Mouse (Mus musculus): ENCODE data around the gene Lrrc8a.
A peak's percentile ranks its signal among the peaks of the same experiment; 100 is the strongest.

The Lrrc8a gene

GRCm38 (mm10) chr2:30237199-30237880 is at the start of gene Lrrc8a:
TSS of gene Lrrc8a (plus strand) at chr2:30237715.
- DNase-seq = peak; percentile 100

DNA sequence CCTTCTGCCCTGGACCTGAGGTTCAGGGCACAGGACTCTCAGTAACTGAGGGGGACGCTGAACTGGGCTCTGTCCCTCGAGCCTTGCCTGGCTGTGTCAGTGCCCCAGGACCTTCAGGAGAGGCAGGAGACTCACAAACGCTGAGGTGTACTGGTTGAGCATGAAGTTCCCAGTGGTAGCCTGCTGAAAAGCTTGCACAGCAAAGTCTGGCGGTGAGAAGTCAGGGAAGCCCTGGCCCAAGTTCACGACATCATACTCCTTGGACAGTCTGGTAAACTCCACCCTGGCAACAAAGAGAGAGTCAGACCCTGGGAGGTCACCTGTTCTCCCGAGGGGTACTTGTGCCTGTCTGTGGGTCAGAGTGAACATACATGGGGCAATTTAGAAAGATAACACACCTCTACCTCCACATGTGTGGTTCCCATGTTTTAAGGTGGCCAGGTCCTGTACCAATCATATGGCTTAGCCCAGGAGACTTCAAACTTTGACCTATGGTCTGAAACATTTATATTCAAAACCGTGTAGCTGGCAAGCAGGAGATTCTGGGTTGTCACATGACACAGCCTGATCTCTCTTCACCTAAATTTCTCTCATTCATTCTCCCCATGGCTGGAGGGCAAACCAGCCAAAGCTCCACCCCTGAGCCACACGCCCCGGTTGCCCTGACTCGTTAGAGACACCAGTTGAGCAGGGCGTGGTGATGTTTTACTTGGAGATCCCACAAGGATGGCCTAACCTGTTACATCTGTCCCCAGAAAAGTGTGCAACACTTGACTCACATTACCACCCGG is 45.5 kb upstream of the Lrrc8a start:
- peak; percentile 62 to 75 for DNase-seq

GRCm38 (mm10) chr2:30194656-30195055 is 42.9 kb upstream of the Lrrc8a start:
- no peak for DNase-seq

- DNase-seq = peak; percentile 61 to 62
Measured at GRCm38 (mm10) chr2:30198021-30198420, 39.5 kb upstream of the Lrrc8a start.

DNA sequence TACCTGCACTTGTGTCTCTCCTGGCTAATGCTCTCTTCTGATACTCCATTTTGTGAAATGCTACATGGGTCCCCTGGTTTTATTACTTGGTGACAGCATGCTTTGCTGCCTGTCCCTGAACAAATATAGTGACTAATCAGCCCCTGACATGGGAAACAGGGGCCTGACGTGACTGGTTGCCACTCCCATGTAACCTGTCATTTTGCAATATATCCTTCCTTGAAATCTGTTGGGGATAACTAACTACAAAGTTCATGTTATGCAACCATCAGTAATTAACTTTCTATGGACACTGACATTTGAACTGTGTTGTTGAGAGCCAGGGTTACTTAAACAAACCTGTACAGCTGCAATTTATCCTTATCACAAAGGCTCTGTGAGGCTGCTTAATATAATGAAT is 37.5 kb upstream of the Lrrc8a start:
- DNase-seq = no peak

GRCm38 (mm10) chr2:30200388-30200925 is 37.1 kb upstream of the Lrrc8a start:
- DNase-seq = peak; percentile 25 to 62

DNA sequence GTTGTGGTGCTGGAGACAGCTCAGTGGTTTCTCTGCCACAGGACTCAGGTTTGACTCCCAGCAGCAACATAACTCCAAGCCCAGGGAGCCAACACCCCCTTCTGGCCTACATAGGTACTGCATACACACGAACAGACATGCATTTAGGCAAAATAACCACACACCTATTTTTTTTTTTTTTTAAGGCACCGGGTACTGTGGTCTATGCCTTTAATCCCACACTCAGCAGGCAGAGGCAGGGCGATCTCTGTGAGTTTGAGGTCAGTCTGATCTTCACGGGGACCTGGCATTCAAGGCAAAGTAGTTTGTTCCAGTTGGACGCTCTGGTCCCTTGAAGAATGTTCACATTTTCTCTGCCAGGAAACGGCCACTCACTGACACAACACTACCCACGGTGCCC is 34.1 kb upstream of the Lrrc8a start:
- DNase-seq = peak in 1 of 2 experiments; percentile 62

GRCm38 (mm10) chr2:30205255-30205628 is 32.3 kb upstream of the Lrrc8a start:
- peak; percentile 58 to 63 for DNase-seq

DNA sequence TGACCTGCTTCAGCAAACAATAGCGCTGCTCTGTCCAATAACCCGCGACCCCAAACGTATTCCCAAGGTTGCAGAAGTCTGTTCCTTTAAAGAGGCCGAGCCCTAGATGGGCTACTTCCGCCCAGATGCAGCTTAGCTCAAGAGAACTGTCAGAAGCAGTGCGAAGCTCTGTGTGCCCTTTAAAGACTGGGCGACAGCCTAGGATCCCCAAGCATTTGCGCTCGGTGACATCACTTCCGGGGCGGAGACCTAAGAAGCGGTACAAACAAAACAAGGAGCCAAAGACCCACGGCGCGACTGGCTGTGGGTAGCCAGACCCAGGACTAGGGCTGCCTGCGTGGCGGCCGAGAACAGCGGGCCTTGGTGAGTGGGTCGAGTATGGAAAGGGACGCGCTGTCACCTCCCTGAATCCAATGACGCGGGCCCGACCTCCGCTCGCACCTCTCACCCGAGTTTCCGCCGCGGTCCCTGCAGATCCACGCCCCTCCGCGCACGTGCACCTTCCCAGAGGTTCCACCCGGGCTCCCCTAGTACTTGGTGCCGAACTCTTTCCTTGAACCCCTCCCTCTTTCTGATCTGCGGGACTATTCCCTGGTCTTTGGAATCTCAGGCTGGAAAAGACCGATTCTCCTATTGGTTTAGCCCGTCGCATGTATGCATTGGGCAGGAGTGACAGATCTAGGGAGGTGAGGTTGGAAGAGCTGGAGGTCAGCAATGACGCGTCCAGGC is 31.7 kb upstream of the Lrrc8a start, which contains the start of gene Kyat1:
Gene Kyat1 (minus strand): TSS at position 219 of the 729 bp plus-strand sequence.
- DNase-seq = peak; percentile 97 to 98

- no peak for DNase-seq
Measured at GRCm38 (mm10) chr2:30207401-30207800, 30.1 kb upstream of the Lrrc8a start.

DNA sequence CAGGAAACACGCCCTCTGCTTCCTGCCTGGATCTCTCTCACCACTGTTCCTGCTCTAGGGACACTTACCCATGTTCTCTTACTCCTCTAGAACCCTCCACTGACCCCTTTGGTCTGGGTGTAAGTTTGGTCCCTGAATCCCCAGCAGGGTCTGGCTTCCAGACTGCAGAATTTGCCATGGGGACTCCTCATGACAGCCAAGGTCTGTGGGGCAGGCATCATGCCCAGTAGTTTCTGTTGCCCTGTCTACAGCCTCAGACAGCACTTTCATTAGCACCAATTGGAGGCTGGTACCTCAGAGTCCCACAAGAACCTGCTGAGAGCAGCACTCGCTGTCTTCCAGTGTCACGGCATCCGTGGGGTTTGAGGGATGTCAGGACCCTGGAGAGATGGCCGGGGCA is 29.6 kb upstream of the Lrrc8a start:
- no peak for DNase-seq

DNA sequence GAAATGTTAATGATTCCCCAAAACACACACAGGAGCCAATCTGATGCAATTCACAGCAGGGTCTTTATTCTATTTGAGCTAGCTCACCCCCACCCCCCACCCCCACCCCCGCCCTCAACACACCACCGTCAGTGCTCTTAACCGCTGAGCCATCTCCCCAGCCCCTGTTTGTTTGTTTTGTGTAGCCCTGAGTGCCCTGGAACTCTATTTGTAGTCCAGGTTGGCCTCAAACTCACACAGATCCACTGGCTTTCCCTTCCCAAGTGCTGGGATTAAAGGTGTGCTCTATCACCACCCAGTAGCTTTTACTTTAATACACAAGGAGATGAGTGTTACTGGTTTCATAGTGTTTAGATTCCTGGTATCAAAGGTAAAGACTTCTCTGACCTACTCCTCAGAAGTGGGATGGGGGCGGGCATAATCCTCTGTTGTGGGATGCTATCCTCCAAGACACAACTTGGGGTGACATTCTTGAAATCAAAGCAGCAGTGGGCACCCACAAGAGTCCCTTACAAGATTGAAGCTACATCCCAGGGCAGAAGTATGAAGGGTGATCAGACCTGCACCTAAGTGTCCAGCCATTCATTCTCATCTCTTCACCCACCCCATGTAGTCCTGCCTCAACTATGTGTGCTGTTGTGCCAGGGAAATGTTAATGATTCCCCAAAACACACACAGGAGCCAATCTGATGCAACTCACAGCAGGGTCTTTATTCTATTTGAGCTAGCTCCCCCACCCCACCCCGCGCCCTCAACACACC is 25.9 kb upstream of the Lrrc8a start:
- no peak for DNase-seq

GRCm38 (mm10) chr2:30212169-30212545 is 25.4 kb upstream of the Lrrc8a start:
- DNase-seq = no peak

DNA sequence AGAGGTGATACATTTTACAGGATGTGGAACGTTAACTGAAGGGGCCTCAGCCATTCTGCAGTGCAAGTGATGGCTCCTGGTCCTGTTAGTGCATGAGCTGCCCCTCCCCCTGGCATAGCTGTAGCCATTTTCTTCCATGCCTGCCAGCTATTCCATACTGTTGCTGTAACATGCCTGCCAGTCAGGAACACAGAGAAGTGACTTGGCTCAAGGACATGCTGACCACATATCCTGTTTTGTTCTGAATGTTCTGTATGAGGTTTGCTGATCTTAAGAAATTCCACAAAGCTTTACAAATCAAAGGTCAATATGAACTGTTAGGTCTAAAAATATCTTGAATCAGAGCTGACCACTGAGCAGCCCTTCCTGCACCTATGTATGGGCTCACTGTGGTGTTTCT is 24.6 kb upstream of the Lrrc8a start:
- peak in 1 of 2 experiments; percentile 53 for DNase-seq

DNA sequence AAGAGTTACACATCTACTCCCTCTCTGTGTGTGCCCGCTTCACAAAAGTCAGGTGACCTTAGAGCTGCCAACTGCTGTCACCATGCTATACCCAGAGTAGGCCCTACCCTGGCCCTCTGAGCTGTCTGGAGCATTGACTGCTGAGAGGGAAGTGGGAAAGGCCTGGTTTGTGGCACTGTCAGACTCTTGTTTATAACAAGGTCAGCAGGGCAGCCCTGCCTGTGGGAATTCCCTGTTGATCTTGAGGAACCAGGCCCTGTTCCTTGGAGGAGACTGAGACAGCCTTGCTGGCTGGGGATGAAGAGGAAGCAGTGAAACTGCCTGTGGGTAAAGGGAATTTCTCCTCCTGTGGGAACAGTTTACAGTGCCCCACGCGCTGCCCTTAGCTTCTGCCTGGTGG is 22.8 kb upstream of the Lrrc8a start:
- peak in 1 of 2 experiments; percentile 31 for DNase-seq

- peak in 1 of 2 experiments; percentile 36 for DNase-seq
Measured at GRCm38 (mm10) chr2:30215493-30215892, 22.0 kb upstream of the Lrrc8a start.

GRCm38 (mm10) chr2:30216293-30216692 is 21.2 kb upstream of the Lrrc8a start:
- DNase-seq = no peak

DNA sequence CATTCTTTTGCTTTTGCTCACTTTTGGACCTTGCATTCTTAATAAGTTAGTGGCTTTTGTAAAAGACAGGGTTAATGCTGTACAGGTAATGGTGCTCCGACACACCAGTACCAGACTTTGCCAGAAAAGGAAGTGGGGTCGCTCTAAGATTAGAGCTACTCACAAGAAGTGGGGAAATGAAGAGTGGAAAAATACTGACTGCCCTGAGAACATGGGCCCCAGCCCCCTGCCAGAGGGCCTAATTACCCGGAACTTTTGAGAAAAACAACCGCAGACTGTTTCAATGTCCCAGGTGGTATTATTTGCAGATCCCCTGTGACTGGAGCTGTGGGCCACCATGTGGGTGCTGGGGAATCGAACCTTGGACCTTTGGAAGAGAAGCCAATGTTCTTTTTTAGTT is 1.9 kb upstream of the Lrrc8a start:
- no peak for DNase-seq

- DNase-seq = no peak
Measured at GRCm38 (mm10) chr2:30236426-30237198, 903 bp upstream of the Lrrc8a start.

DNA sequence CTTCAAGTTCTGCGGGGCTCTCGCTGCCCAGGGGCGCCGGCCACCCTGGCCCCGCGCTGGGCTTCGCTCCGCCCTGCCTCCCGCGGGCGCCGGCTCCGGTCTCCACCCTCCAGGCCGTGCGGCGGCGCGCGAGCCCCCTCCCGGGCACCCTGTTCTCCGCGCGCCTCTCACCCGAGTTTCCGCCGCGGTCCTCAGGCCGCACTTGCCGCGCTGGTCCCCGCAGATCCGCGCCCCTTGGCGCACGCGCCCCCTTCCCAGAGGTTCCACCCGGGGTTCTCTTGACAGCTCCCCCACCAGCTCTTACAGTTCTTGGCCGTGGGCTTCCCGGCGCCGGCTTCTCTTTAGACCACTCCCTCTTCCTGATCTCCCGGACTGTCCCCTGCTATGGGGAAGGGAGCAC is 366 bp downstream of the Lrrc8a start:
- peak; percentile 76 to 88 for DNase-seq

GRCm38 (mm10) chr2:30238906-30239465 is 1.5 kb downstream of the Lrrc8a start:
- no peak for DNase-seq

Measured in kidney, postnatal 36 days (tissue).